Mouse (Mus musculus): ENCODE data around the gene Ctdspl.

GRCm38 (mm10) chr9:118951381-118951780, 25.1 kb downstream of the Ctdspl start:
- TF ChIP-seq CTCF (conservative IDR thresholded peaks at IDR 0.05; ENCODE audit: low read length) = no peak
- TF ChIP-seq NANOG (IDR thresholded peaks at IDR 0.05; ENCODE audit: borderline replicate concordance, low read length) = no peak

Data from E14TG2a.4 (cell line).